Mouse (Mus musculus): ENCODE data around the gene Ephb2. TPM values are rescaled to one million over a fixed set of nuclear protein-coding genes. Genes with fewer than 3 reads are reported as not detected.

Ephb2 gene
- 10 to 100 TPM; 20.6 to 36.8 (median 29.4) TPM for total RNA-seq (2022)

- DNase-seq = peak; percentile 58
These were observed at the start of gene Ephb2 for GRCm38 (mm10) chr4:136835621-136836386. Gene Ephb2 (minus strand): TSS chr4:136835988.

DNA sequence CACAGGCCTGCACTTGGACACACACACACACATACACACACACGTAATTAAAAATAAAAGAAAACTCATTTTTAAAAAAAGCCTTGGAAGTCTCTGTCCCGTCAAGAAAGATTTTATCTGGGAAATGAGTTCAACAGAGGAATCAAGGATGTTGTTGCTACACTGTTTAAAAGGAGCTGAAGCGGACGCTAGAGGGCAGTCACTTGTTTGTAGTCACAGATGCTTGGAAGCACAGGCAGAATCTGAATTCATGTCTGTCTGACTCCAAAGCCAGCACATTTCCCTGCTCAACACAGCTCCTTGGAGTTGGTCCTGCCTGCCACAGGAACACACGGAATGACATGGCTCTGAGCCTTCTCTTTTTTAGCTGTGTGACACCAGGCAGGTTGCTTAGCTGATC, 42.8 kb upstream of the Ephb2 start:
- no peak for DNase-seq

DNA sequence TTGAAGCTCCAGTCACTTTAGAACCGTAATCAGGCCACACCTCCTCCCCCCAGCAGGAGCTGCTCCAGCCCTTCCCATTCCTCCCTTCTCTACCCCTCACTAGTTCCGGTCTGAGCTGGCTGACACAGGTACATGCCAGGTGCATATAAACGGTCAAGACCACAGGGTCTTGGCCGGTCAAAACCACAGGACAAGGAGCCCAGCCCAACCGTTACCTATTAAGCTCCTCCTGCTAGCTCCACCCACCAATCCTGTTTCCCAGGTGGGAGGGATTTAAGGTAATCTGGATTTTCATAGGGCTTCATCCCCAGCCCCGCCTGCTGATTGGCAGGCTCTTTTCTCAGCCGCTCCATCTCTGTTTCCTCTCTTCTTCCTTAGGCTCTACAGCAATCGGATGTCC, 42.4 kb upstream of the Ephb2 start:
- DNase-seq = no peak

DNA sequence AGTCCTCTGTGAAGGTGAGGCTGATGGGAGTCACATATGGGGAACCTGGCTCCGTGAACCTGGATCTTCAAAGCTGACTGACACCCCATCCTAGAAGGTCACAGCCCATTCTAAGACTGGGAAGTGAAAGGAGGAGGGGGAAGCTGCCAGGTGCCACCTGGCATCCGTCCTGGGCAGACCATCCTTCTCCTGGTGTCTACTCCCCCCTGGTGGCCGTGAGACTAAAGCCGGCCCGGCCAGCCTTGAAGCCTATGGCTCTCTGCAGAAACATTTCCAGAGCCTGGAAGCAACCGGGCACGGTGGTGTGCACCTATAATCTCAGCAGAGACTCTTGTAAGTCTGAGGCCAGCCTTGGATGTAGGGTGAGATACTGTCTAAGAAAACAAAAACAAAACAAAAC, 41.2 kb upstream of the Ephb2 start:
- DNase-seq = no peak

DNA sequence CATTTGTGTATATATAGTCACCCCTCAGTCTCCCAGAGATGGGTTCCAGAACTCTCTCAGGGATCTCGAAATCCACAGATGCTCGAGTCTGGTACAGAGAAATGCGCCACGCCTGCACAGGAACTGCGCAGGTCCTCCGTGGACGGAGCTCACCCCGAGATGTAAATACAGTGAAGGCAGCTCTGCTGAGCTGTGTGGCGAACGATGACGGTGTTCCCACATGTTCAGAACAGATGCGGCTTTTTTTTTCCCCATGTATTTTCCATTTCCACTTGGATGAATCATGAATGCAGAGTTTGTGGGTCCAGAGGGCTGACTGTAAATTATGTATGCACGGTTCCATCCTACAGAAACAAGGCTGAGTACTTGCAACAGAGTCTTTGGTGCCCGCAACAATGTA, 39.2 kb upstream of the Ephb2 start:
- no peak for DNase-seq

DNA sequence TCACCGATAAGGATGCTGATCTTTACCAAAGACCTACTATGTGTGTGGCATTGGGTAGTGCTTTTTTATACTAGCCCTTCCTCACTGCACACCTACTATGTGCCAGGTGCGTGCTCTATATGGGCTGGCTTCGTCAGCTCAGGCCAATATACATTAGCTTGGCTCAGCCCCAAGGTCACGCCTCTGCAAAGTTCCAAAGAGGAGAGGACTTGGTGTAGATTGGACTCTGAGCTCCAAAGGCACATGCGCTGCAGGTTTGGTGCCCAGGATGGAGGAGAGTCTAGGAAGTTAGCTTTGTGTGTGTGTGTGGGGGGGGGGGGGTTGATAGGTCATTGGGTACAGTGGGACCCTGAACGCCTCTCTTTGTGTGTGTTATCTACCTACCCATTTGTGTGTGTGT, 32.6 kb upstream of the Ephb2 start:
- DNase-seq = no peak

DNA sequence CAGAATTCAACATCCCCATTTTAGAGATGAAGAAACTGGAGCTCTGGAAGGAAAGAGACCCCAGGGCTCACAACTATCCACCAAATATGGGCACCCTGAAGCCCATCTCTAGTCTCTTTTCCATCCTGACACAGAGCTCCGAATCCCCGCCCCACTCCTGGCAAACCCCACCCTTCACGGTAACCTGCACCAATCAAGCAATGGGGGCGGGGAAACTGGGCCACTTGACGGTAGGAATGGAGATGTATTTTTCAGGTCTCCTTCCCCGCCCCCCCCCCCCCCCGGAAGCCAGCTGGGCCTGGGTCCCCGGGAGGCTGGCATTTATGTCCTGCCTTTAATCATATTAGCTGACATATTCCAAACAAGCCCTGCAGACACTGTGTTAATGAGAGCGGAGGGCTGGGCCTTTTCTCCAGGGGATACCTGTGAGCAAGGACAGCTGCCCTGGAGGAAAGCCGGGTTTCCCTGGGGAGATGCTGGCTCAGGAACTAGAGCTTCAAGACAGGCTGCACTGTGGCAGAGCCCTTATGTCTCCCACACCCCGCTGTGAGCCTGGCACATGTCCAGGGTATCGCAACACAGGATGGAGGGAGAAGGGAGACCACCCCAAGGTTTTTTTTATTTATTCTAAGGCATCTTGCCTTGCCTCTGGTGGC, 32.0 kb upstream of the Ephb2 start:
- DNase-seq = no peak

- DNase-seq = no peak
These were observed 29.7 kb upstream of the Ephb2 start for GRCm38 (mm10) chr4:136865531-136865930.

- DNase-seq = no peak
These were observed 29.1 kb upstream of the Ephb2 start for GRCm38 (mm10) chr4:136864751-136865470.

- DNase-seq = no peak
These were observed 27.7 kb upstream of the Ephb2 start for GRCm38 (mm10) chr4:136863517-136863916.

GRCm38 (mm10) chr4:136862411-136862810, 26.6 kb upstream of the Ephb2 start:
- no peak for DNase-seq

GRCm38 (mm10) chr4:136861806-136862205, 26.0 kb upstream of the Ephb2 start:
- no peak for DNase-seq

DNA sequence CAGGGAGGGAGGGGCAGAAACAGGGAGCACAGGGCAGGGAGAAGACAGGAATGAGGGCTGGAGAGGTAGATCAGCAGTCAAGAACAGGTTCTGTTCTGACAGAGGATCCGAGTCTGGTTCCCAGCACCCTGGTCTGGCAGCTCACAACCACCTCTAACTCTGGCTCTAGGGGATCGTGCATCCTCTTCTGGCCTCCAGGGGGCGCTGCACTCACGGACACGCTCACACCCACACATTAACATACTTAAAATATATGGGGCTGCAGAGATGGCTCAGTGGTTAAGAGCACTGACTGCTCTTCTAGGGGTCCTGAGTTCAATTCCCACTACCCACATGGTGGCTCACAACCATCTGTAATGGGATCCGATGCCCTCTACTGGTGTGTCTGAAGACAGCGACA, 24.2 kb upstream of the Ephb2 start:
- DNase-seq = no peak

DNA sequence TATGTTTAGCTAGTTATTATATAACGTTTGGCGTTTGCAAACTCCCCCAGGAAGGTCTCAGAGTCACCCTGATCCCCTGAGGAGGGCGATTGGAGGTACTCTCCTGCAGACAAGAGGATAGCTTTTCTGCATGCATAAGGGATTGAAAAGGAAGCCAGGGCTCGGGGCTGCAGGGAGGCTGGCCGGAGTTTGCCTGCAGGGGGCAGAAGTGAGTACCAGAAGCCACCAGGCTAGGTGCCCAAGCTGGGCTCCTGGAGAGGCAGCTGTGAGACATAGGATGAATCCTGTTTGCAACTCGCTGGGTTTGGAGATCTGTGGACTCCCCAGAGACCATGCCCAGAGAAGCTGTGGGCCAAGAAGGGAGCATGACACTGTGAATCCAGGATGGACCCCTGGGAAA, 19.3 kb upstream of the Ephb2 start:
- no peak for DNase-seq

DNA sequence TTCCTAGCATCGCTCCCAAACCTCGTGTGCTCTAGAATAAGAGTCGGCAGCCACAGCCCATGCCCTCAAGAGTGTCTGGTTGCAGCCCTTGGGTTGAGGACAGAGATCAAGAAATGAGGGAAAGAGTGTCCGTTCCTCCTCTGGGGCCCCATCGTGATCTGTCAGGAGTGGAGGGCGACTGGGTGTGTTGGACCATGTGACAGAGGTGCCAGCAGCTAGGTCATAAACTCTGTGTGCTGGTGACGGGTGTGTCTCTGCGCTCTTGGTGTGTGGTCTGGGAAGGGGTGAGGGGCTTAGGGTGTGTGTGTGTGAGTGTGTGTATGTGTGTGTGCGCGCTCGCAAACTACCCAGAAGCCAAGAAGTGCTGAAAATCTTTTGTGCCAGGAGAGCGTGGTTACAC, 17.2 kb upstream of the Ephb2 start:
- no peak for DNase-seq

GRCm38 (mm10) chr4:136852119-136852518, 16.3 kb upstream of the Ephb2 start:
- no peak for DNase-seq

- DNase-seq = no peak
These were observed 12.8 kb upstream of the Ephb2 start for GRCm38 (mm10) chr4:136848565-136848964.

DNA sequence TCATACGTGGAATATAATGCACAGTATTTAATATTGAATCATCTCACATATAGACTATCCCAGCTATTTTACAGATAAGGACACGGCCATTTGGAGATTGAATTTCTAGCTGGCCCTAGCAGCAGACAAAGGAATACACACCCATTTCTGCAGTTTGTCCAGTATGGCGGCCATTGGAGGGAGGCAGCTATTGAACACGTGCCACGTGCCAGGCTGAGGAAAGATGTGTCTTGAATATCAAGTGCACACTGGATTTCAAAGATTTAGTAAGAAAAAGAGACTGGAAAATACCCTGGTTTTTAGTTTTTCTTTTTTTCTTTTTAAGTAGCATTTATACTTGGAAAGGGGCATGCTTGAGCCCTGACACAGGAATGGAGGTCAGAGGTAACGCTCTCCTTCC, 11.4 kb upstream of the Ephb2 start:
- DNase-seq = no peak

DNA sequence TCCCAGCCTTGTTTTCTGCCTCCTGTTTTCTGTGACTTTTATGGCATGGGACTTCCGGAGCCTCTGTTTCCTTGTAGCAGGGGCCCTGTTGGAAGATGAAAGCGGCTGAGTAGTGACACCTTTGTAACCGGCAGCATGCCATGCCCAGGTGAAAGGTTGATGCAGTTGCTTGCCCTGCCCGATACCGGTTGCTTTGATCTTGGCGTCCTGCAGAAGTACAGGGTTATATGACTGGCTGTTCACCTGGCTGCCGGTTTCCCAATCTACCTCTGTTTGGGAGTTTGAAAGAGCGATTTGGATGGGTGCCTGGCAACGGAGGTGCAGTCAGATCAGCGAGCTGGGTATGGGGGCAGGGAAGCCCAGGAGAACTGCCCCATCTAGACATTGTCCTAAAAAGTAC, 7.0 kb upstream of the Ephb2 start:
- DNase-seq = no peak

GRCm38 (mm10) chr4:136842033-136842432, 6.2 kb upstream of the Ephb2 start:
- DNase-seq = no peak

- DNase-seq = peak; percentile 60
These were observed 5.3 kb upstream of the Ephb2 start for GRCm38 (mm10) chr4:136841056-136841455.

DNA sequence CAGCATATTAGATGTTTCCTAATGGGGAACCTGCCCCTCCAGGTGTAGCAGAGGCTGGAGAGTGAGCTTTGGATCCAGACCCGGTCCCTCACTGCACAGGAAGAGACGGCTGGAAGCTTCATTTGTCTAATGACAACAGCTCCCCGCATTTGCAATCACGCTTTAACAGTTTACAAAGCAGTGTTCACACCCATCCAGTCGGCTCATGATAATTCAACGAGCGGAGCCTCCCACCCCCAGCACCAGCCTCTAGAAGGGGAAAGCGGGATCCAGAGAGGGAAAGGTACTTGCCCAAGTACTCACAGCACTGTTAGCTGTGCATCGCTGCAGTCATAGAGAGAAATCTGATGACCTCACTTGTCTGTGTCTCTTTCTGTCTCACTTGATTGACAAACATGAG, 2.7 kb upstream of the Ephb2 start:
- no peak for DNase-seq

DNA sequence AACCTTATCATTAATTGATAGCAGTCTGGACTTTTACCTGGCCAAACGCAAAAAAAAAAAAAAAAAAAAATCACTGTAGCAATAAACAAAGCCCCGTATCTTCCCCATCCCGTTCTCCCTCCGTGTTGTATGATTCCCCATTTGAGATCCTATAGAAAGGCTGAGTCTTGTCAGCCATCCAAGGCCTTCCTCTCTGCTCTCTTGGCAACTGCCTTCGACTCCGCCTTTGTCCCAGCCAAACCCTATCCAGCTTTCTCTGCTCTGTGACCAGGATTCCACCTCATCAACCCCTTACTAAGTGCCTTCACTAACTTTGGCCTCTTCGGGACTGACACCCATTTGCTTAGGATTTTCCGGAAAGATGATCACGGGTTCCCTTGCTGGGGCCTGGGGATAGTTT, 2.2 kb upstream of the Ephb2 start:
- DNase-seq = no peak

All from adrenal gland, adult 8-10 months (tissue).